Mouse (Mus musculus): Measurements from ENCODE around the gene Asprv1. TPM values are rescaled to one million over a fixed set of nuclear protein-coding genes. Genes with fewer than 3 reads are reported as not detected.

Gene Asprv1
- polyA plus RNA-seq, 1 experiment = 19.6 TPM

DNA sequence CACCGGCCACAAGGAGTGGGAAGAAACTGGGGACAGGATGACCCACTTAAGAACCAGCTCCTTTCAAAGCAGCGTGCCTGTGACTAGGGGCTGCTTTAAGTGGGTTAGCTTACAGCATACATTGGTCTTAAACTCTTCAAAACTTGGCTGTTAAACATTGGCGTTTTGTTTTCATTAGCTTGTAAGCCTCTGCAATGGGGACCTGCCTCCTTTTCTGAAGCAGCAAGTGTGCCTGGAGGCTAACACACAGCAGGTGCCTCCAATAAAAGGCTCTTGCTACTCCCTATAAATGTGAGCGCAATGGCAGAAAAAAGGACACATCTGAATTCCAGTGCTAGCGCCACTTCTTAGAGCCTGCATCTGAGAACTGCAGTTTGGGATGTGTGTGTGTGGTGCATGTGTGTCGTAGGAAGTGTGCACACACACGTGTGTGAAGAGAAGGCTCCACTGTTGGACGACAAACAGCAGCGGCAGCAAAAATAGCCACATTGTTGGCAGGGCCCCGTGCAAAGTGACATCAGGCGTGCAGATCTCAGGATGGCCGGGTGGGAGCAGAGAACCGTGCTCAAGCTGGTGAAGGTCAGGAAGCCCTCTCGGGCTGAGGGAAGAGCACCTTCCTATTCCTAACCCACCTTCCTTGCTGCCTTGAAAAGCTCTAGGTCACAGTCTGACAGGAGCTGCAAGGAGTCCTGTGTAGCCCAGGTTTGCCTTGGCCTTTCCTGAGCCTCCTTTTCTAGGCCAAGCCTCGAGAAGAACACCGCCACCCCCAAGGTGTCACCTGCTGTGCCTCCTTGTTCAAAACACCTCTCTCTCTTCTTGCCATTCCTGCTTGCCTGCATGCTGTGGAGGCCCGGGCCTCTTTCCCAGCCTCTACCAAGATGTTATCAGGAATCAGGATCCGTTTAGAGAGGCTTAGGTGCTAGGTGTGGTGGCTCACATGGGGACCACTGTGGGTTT lies 3.6 kb upstream of the Asprv1 start:
- TF ChIP-seq POLR2A (IDR thresholded peaks at IDR 0.05; ENCODE audit: borderline replicate concordance, control insufficient read depth, low read depth, low read length) = no peak
- no peak for TF ChIP-seq CTCF (IDR thresholded peaks at IDR 0.05; ENCODE audit: control insufficient read depth, insufficient read depth, low read length)
- 73% methylated on average over 18 of the region's 18 CpGs for WGBS
- Histone ChIP-seq H3K27ac (ENCODE audit: control insufficient read depth, insufficient read depth, low read depth, low read length, poor library complexity) (no peak overlapping the region), H3K4me3 (replicated peaks; ENCODE audit: control insufficient read depth, low read depth, low read length) (no peak overlapping the region), H3K4me1 (ENCODE audit: control insufficient read depth, insufficient read depth, low read length) (no peaks in the 10 kb centered on the region; the same call in 1 of the 2 replicates)

DNA sequence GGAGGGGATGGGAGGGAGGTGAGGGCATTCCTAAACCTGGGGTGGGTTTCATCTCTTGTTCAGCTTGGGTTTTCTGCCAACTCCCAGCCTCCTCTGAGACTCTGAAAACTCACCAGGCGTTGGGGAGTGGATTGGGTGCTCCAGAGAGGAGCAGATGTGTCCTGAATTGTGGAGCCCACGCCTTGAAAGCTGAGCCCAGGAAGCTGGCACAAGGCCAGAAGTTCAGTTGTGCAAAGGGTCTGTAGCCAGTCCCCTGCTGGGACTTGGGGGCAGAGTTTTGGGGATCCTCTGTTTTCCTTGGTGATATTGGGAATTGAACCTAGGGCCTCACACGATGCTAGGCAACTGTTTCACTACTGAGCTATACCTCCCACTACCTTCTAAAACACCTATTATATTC lies 2.2 kb downstream of the Asprv1 start:
- TF ChIP-seq CTCF (IDR thresholded peaks at IDR 0.05; ENCODE audit: control insufficient read depth, insufficient read depth, low read length) (no peak), POLR2A (IDR thresholded peaks at IDR 0.05; ENCODE audit: borderline replicate concordance, control insufficient read depth, low read depth, low read length) (no peak)
- H3K4me3 ChIP-seq (replicated peaks; ENCODE audit: control insufficient read depth, low read depth, low read length) = no peak overlapping the region
- WGBS = 82% methylated on average over 3 of the region's 3 CpGs
- H3K4me1 ChIP-seq (ENCODE audit: control insufficient read depth, insufficient read depth, low read length) = no peaks in the 10 kb centered on the region; the same call in 1 of the 2 replicates
- no peak overlapping the region for H3K27ac ChIP-seq (ENCODE audit: control insufficient read depth, insufficient read depth, low read depth, low read length, poor library complexity)

DNA sequence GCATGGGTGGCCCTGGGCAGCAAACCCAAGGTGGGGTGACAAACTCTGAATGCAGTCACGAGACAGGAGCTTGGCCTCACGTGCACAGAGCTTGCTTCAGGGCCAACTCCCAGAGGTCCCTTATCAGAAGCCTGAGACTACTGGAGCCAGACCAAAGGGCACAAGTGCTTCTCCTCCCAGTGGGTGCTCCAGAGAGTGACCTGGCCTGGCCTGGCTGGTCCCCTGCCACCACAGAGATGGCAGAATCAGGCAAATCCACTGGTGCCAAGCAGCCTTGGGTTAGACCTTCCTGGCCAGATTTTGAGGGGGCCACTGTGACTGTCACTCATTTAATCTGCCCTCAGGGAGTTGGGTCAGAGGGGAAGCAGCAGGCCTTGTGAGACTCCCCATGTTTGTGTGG lies 8.5 kb downstream of the Asprv1 start:
- no peak for TF ChIP-seq CTCF (IDR thresholded peaks at IDR 0.05; ENCODE audit: control insufficient read depth, insufficient read depth, low read length)
- TF ChIP-seq POLR2A (IDR thresholded peaks at IDR 0.05; ENCODE audit: borderline replicate concordance, control insufficient read depth, low read depth, low read length) = peak; percentile 50; the same call in 1 of the 2 replicates
- Histone ChIP-seq H3K27ac (ENCODE audit: control insufficient read depth, insufficient read depth, low read depth, low read length, poor library complexity) (peak overlapping the region; percentile 85), H3K4me1 (ENCODE audit: control insufficient read depth, insufficient read depth, low read length) (peaks cover 10% of the 10 kb centered on the region), H3K4me3 (replicated peaks; ENCODE audit: control insufficient read depth, low read depth, low read length) (no peak overlapping the region)
- WGBS = 52% methylated on average over 2 of the region's 2 CpGs

DNA sequence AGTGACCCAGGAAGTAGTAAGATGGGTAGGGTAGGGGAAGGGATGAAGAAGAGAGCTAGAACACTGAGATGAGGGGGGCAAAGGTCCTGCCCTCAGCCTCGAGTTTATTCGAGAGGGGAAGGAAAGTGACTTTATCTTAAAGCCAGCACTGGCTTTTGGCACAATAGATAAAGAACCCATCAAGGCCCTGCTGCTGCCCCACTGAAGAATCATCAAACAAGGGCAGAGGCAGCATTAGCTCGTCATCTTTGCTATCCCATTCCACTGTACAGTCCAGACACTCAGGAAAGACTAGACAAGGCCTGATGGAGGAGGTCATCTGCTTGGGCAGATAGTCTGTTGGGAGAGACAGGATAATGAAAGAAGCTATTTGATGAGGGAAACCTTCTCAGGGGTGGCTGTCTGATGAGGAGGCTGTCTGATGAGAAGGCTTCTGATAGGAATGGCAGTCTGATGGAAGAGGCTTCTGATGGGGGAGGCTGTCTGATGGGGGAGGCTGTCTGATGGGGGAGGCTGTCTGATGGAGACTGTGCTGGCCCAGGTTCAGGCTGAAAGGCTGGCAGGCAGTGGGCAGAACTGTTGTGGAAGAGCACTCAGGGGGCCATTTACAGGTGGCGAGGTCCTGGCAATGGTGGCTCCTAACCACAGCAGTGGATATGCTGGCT lies 9.3 kb downstream of the Asprv1 start:
- H3K27ac ChIP-seq (ENCODE audit: control insufficient read depth, insufficient read depth, low read depth, low read length, poor library complexity) = peak overlapping the region; percentile 85
- WGBS = 43% methylated on average over 4 of the region's 4 CpGs
- TF ChIP-seq CTCF (IDR thresholded peaks at IDR 0.05; ENCODE audit: control insufficient read depth, insufficient read depth, low read length) (no peak), POLR2A (IDR thresholded peaks at IDR 0.05; ENCODE audit: borderline replicate concordance, control insufficient read depth, low read depth, low read length) (no peak)
- no peak overlapping the region for H3K4me3 ChIP-seq (replicated peaks; ENCODE audit: control insufficient read depth, low read depth, low read length)
- peaks cover 10% of the 10 kb centered on the region for H3K4me1 ChIP-seq (ENCODE audit: control insufficient read depth, insufficient read depth, low read length)

DNA sequence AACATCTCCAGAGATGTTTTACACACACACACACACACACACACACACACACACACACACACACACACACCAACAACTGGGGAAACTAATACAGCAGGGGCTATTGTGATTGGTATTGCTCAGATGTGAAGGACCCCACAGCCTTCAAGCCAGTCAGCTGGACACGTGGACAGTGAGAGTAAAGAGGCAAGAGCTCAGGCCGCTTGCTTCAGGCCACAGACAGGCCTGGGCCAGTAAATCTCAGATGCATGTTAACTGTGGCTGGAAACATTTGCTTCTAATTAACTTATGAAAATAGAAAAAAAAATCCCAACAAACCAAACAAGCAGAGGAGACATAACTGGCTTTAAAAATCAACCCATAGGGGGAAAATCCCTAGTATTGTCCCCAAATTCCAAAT lies 9.9 kb downstream of the Asprv1 start:
- Histone ChIP-seq H3K4me1 (ENCODE audit: control insufficient read depth, insufficient read depth, low read length) (peaks cover 10% of the 10 kb centered on the region), H3K27ac (ENCODE audit: control insufficient read depth, insufficient read depth, low read depth, low read length, poor library complexity) (peak overlapping the region; percentile 85), H3K4me3 (replicated peaks; ENCODE audit: control insufficient read depth, low read depth, low read length) (no peak overlapping the region)
- no peak for TF ChIP-seq CTCF (IDR thresholded peaks at IDR 0.05; ENCODE audit: control insufficient read depth, insufficient read depth, low read length)
- no peak for TF ChIP-seq POLR2A (IDR thresholded peaks at IDR 0.05; ENCODE audit: borderline replicate concordance, control insufficient read depth, low read depth, low read length)
- WGBS = 78% methylated on average over 2 of the region's 2 CpGs

DNA sequence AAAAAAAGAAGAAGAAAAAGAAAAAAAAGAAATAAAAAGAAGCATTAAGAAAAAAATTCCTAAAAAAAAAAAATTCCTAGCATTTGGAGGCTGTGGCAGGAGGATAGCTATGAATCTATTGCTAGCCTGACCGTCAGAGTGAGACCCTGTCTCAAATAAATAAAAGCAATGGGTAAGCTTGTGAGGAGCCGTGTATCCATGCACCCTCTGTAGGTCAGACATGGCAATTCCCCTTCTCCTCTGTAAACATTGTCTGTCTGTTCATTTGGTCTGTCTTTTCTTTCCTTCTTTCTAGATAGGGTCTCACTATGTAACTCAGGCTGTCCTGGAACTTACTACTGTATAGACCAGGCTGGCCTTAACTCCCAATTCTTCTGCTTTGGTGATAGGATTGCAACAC lies 10.5 kb downstream of the Asprv1 start:
- TF ChIP-seq POLR2A (IDR thresholded peaks at IDR 0.05; ENCODE audit: borderline replicate concordance, control insufficient read depth, low read depth, low read length) (no peak), CTCF (IDR thresholded peaks at IDR 0.05; ENCODE audit: control insufficient read depth, insufficient read depth, low read length) (no peak)
- 58% methylated on average over 2 of the region's 2 CpGs for WGBS
- Histone ChIP-seq H3K4me3 (replicated peaks; ENCODE audit: control insufficient read depth, low read depth, low read length) (no peak overlapping the region), H3K27ac (ENCODE audit: control insufficient read depth, insufficient read depth, low read depth, low read length, poor library complexity) (peak overlapping the region; percentile 31; the same call in 1 of the 2 replicates), H3K4me1 (ENCODE audit: control insufficient read depth, insufficient read depth, low read length) (peaks cover 10% of the 10 kb centered on the region)

DNA sequence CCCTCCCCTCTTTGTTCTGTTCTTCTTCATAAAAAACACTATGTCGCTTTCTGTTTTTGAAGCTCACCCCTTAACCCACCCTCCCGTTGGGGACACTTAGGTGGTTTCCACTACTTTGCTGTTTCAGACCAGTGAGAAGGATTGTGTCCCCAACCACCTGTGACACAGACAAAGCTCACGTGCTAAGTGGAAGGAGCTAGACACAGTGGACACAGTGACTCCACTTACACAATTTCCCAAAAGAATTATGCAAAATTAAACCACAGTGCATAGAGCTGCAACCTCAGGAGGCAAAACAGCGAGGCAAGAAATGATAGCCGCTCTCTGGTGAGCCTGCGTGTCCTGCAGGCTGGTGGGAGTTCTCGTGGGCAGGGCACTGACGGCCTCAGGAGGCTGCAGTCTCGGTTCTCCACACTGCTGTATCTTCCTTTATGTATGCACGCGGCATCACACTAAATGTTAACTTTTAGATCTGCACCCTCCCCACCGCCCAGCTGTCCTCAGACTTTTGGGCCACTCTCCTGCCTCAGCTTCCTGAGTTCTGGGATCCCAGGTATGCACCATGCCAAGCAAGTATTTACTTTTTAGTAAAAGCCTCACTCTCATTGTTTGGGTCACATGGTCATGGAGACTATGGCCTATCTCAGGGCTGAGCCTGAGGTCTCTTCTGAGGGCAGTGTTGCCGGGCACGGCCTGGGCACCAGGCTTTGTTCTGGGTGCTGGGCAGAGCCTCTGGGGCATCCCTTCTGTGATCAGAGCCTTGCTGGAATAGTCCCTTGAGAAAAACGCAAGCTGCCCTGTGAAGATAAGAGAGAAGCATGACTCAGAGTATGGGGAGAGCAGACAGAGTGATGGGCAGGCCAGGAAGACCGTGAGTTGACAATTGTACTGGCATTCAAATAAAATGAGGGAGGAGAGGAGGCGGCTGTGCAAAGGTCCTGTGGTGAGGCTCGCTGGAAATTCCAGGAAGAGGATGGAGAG lies 11.5 kb downstream of the Asprv1 start:
- WGBS = 41% methylated on average over 18 of the region's 18 CpGs
- H3K4me1 ChIP-seq (ENCODE audit: control insufficient read depth, insufficient read depth, low read length) = peaks cover 10% of the 10 kb centered on the region
- peak overlapping the region; percentile 40 for H3K4me3 ChIP-seq (replicated peaks; ENCODE audit: control insufficient read depth, low read depth, low read length)
- H3K27ac ChIP-seq (ENCODE audit: control insufficient read depth, insufficient read depth, low read depth, low read length, poor library complexity) = peak overlapping the region; percentile 97
- TF ChIP-seq POLR2A (IDR thresholded peaks at IDR 0.05; ENCODE audit: borderline replicate concordance, control insufficient read depth, low read depth, low read length) (peak; percentile 34; the same call in 1 of the 2 replicates), CTCF (IDR thresholded peaks at IDR 0.05; ENCODE audit: control insufficient read depth, insufficient read depth, low read length) (no peak)

Measured in bone marrow, adult 2 months (tissue).